Mouse (Mus musculus) left cerebral cortex, adult 8-10 months (tissue): ENCODE results near the gene A130010J15Rik. TPM values are rescaled to one million over a fixed set of nuclear protein-coding genes. Genes with fewer than 3 reads are reported as not detected.
A peak's percentile ranks its signal among the peaks of the same experiment; 100 is the strongest.

ENCODE experiments used
- DNase-seq, 2 experiments: peaks; one replicate each; pipeline ENCODE4 v3.0.0; 2022; ENCODE audit warnings: low spot score in 2 of 2
- total RNA-seq, 4 experiments: library from RNA; stranded (reverse); gene quantifications; 2 replicates each; pipeline ENCODE4 v1.2.4; 2022

Gene A130010J15Rik
- total RNA-seq: 1 to 10 TPM; 3.7 to 4.9 (median 4.2) TPM

DNA sequence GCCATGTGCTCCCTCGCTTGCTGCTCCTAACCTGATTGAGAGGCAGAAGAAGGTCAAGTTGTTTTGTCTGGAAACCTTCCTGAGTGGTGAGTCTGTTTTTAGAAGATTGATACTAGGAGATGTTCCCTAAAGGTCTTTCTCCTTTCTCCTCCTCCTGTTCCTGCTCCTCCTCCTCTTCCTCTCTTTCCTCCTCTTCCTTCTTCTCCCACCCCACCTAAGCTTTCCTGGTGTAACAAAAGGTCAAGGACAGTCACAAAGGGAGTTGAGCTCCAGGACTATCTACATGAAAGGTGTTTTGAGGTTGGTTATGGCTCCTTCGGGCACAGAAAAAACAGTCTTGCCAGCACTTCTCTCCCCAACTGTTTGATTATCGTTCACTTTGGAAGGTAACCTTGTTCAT is at the start of gene A130010J15Rik:
TSS of gene A130010J15Rik (plus strand) at position 301 of the 400 bp plus-strand sequence.
- DNase-seq: no peak

DNA sequence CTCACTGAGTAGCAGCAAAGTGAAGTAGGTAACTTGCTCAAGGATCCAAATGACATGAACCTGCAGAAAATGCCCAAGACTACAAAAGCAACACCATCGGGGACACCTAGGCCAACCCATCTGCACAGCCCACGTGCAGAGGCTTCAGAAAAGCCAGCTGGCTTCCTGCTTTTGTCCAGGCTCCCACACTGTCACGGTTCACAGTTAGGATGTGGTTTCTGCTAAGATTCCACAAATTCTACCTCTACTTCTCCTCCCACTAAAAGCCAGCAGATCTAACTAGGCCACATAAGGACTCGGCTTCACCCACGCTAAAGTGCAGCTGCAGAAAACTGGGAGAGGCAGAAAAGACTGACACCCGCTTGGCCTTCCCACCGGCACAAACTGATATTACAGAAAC is 45.1 kb upstream of the A130010J15Rik start:
- peak in 1 of 2 experiments; percentile 71 for DNase-seq

DNA sequence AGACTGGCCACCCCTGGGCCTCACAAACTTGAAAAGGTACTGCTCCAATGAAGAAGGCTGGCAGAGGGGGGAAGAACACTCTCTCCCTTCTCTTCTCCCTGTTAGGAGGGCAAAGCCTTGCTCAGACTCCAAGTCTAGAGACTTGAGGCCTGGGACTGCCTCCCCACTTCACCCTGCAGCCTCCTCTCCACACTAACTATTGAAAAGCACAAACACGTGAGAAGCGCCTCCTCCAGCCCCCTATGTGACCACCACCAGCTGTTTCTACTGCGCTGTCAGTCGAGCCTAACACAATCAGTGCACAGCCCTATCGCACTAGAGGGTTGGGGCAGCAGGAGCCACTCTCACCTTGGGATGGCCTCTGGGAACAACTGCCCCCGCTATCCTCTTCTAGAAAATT is 44.6 kb upstream of the A130010J15Rik start:
- no peak for DNase-seq

DNA sequence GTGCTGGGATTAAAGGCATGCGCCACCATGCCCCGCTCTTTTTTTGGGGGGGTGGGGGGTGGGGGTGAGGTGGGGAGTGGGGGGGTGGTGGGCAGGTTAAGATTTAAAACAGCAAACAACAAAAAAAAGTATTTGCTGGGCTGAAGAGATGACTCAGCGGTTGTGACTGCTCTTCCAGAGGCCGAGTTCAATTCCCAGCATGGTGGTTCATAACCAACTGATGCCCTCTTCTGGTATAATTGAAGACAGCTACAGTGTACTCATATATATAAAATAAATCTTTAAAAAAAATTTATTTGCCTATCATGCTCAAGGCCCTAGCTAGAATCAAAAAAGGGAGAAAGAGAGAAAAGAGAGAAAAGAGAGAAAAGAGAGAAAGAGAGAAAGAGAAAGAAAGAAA is 42.0 kb upstream of the A130010J15Rik start:
- DNase-seq: no peak

DNA sequence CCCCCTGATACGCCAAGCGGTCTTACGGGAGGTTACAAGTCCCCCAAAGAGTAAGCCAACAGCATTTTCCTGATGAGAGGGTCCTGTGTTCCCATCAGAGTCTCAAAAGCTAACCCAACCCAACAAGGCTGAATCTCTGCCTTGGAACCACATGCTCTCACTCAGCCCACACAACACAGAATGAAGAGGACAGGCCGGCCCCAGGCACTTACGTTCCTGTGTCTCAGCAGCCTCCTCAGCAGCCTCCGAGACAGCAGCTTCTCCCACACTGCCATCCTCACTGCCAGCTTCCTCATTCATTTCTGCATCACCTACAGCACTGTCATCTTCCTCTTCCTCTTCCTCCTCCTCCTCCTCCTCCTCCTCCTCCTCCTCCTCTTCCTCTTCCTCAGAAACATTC is 39.8 kb upstream of the A130010J15Rik start:
- no peak for DNase-seq

DNA sequence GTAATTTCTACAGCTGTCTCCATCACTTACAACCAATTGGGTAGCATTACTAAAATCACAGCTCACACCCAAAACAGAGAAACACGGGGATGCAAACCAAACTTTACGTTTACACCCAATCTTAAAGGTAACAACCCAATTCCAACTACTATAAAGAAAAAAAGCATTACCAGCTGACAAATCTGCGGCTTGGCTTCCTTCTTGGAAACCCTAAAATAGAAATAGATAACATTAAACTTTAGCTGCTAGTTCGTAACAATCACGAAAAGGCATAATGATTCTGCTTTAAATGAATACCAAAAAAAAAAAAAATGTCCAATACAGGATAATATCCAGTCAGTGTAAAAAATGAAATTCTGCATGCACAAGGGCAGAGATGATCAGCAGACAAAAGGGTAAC is 38.5 kb upstream of the A130010J15Rik start:
- no peak for DNase-seq

DNA sequence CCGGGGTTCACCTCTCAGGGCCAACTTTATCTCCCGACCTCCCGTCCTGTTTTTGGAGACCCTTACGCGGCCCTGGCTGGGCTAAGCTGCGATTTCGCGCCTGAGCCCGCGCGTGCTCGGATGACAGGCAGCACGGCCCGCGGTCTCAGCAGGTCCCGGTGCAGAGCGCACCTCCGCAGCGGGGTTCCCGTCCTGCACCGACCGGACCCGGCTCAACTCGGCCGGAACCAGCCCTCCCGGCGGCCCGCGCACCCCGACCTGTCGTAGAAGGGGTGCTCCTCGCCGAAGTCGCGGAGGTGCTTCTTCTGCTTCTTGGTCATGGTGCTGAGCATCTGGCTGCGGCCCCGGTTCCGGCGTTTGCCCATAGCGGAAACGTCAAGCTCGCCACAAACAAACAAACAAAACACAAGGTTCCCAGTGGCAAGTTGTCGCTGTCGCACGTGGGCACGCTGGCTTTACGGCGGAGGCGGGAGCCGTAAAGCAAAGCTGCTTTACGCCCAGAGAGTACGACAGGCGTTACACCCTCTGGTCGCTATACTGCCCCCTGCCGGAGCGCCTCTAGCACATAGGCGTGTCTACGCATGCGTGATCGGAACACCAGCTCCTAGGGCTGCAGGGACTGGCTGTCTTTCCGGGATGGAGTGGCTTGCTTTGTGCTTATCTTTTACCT is 37.9 kb upstream of the A130010J15Rik start, which contains the start of gene Diexf:
TSS of gene Diexf (minus strand) at position 487 of the 670 bp plus-strand sequence.
- DNase-seq: peak; percentile 90 to 94

DNA sequence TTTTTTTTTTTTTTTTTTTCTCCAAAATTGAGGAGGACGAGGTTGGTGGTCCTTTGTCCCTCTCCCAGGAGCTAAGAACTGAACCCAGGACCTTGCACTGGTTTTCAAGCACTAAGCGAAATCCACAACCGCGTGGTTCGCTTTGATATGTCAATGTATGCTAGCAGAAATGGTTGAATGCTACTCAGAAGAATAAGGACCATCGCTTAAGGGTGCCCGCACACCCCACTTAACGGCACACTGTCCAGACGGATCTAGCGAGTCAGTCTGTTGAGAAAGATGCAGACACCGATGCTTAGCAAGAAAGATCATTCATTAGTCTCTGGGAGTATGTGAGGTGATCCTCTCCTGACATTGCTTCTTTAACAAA is 37.4 kb upstream of the A130010J15Rik start:
- DNase-seq: peak in 1 of 2 experiments; percentile 25

DNA sequence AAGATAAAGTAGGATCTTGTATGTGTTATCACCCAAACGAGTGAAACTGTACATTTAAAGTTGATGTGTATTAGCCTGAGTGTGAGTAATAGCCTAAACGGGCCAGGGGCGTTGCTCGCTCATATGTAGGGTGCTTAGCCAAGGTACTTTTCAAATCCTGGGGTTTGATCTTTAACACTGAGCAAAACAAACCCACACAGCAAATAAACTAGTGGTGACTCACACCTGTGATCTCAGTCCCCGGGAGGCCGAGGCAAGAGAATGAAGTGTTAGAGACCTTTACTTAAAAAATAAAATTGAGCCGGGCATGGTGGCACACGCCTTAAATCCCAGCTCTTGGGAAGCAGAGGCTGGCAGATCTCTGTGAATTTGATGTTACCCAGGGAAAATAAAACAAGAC is 37.0 kb upstream of the A130010J15Rik start:
- DNase-seq: no peak

DNA sequence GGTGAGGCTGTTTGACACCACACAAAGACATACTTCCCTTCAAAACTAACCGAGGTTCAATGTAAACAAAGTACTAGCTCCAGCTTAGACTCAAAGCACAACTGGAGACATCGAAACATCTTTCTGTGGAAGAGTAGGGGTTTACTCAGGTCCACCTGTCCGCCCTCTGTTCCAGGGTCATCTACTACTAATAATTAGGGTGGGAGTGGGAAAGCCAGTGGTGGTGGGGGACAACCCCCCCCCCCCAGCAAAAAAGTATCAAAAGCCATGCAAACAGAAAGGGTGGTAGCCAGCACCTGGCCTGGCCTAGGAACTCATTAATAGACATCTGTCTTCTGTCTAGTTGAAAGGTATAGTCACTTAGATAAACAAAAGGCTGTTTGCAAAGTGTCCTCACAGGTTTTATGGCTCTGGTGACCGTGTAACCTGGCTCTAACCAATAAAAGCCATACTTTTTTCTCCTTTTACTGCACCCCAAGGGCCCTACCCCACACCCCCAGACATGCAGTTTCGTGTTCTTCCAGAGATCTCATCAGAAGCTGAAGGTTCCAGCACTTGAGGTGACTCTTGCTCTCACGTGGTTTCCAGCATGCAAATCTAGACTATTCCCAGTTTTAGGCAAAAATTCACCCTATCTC is 36.4 kb upstream of the A130010J15Rik start:
- DNase-seq: no peak

DNA sequence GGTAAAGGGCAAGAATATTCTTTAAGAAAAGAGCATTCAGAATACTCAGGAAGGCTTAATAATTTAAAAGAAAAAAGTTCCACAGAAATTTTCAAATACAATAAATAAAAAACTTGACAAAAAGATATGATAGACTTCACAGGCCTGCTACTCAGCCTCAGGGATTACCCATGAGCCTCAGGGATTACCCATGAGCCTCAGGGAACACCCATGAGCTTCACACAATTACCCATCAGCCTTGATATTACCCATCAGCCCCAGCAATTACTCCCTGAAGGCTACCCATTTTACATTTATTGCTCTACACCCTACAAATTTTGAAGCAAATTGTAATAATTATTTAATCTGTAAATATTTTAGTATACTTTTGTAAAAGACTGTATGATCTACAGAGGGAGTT is 35.5 kb upstream of the A130010J15Rik start:
- no peak for DNase-seq

DNA sequence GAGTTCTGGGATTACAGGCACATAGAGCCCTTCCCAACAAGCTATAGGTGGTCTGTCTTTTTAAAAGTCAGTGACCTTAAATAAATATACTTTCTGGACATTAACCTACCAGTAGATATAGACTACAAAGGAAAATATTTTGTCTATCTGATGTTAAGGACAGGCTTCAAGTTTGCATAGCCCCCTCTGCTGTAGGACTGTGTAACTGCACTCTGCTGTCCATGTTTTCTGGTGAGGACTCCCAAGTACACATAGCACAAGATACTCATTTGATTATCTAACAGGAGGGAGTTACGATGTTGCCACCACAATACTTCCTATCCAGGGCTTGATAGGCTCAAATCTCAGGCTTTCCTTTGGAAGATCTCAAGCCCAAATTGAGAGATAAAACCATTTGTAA is 34.1 kb upstream of the A130010J15Rik start:
- DNase-seq: no peak

DNA sequence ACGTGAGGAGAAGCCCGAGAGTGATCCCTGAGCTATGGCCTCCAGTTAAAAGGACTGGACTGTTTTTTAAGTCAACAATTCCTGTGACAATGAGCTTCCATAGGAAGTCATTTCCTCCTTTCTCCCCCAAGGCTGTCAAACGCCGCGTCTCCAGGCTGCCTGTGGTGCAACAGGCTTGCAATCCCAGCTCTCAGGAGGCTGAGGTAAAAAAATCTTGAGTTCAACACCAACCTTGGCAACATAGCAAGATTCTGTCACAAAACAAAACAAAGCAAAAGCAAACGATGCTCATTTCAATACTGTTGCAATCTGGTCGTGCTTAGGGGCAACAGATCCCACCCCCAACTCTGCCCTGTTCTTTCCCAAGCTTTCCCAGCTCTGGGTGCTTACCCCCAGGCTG is 29.8 kb upstream of the A130010J15Rik start:
- DNase-seq: no peak

DNA sequence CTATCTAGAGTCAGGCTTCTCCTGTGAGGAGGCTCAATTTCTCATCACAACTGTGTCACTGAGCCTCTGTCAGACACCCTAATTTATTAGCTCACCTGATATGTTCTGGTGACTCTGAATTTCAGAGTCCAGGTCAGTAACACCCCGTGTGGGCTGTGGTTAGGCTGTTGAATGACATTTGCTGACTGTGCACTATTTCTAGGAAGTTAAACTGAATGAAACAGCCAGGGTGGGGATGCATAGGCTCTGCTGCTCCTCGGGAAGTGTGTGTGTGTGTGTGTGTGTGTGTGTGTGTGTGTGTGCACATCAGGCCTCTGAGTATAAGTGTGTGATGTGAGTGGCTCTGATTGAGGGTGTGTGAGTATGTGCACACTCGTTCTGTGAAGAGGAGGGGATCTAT is 29.2 kb upstream of the A130010J15Rik start:
- no peak for DNase-seq

DNA sequence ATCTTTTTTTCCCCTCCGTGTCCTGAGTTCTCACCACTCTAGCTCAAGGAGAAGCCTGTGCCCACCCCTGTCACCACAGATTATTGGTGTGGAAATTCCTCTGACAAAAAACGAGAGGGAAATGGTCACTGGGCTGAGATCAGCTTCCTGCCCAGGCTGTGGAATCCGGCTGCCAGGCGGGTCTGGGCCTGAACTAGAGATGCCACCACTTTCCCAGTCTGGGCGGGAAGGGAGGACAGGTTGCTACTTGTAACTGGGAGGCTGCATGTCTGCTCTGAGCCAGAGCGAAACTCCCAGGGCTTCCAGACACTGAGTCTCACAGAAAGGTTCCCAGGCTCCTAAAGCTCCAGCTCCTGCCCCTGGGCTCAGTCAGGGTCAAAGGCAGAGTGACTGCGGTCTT is 26.7 kb upstream of the A130010J15Rik start:
- DNase-seq: no peak

DNA sequence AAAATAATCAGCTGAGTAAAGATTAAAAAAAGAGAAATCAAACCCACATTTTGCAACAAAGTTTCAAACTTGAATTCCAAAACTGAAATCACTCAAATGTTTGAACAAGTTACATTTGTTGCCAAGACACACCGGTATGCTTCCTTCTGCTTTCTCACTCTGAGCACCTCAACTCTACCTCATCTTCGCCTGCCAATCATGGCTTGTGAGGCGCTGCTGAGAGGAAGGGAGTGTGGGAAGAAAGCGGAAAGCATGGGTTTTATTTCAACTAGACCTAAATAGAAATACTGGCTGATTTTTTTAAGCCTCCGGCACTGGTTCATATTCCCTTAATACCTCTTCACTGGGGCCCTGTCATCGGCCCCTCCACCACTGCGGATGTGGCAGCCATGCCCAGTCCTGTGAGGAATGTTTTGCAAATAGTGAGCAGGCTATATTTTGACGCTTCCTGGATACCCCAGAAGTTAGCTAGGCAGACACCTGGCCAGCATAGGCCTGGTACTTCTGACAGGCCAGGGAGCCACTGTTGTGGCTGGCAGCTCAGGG is 25.3 kb upstream of the A130010J15Rik start:
- DNase-seq: no peak

DNA sequence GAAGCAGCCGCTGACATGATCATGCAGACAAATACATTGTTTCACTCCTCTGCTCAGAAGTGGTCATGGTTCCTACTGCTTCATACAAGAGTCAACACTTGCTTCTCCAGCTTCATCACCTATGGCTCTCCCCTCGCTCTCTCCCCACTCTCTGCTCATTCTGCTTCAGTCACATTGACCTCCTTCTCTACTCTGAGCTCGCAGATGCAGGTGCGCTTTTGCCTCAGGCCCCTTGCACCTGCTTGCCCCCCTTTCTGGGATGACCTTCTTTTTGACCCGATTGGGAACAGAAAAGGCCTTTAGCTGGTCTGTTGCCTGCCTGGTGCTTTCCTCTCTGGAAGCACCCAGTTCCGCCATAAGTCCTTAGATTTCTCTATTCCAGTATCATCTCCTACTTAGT is 23.3 kb upstream of the A130010J15Rik start:
- DNase-seq: no peak

DNA sequence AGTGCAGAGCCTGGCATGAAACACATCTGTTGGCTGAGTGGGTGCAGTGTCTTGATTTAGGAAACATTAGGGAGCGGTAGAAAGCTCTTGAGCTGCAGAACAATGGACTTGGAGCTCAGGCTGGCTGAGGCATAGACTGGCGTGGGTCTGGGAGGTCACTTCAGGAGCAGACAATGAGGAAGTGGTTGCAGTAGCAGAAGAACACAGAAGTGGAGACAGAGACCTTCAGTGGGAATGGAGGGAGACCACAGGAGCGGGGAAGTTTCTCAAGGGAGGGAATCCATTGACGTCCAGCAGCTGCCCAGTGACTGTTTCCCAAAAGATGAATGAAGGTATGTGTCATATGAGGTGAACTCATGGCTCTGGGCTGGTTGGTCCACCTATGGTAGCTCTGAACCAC is 22.7 kb upstream of the A130010J15Rik start:
- DNase-seq: no peak

DNA sequence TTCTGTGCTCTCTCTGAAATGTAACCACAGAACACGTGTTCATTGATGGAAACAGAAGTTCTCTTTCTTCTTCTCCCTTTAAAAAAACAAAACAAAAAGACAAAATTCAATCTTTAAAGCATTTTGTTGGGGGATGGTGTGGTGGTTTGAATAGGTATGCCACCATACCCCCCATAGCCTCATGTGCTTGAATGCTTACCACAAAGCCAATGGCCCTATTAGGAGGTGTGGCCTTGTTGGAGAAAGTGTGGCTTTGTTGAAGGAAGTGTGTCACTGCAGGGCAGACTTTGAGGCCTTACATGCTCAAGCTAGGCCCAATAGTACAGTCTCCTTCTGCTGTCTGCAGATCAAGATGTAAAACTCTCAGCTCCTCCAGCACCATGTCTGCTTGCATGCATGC is 21.4 kb upstream of the A130010J15Rik start:
- no peak for DNase-seq

DNA sequence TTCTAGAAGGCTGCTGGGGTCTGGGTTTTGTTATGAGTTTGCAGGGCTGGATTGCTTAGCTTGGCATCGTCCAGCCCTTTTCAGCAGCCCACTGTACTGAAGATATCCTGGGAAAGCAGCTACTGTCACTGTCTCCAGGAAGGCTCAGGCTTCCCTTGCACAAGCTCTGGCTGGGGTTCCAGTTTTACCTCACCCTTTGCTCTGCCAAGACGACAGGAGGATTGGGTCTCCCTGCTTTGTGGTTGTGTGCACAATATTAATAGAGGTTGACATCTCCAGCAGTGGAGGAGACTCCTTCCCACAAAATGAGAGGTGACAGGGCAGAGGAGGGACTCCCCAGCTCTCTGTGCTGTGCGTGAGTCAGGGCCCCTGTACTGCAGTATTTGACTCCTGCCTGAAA is 18.6 kb upstream of the A130010J15Rik start:
- DNase-seq: no peak

DNA sequence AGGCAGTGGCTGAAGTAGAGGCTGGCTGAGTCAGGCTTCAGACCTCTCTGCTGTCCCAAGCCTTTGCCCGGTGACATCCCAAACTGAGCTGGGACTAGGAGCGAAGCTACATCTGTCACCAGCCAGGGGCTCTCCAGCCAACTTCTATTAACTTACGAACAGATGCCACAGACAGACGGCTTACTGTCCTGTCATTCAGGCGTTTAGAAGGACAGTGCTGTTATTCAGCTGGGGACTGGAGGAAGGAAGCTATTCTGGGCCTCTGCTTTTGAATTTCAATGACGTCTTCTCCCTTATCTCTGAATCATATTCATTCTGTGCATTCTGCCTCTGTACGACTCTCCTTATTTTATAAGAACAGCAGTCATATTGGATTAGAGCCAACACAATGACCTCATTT is 16.7 kb upstream of the A130010J15Rik start:
- no peak for DNase-seq

DNA sequence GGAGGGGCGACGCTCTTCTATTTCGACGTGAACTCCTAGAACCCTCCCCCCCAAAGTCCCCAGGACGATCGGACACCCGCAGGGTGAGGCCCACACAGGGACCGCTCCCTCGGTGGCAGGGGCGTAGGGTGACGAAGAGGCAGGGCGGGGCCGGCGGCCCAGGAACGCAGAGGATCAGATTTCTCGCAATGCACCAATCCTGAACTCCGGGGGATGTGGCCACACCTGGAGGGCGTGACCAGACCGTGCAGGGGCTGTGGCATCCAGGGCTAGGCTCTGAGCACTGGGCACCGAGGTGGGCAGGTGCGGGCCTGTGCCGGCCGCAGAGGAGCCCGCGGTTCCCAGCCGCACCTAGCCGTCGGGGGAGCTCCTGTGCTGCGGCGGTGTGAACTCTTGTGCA is 15.0 kb upstream of the A130010J15Rik start, which contains the start of gene Irf6:
TSS of gene Irf6 (plus strand) at position 240 of the 400 bp plus-strand sequence.
- no peak for DNase-seq

DNA sequence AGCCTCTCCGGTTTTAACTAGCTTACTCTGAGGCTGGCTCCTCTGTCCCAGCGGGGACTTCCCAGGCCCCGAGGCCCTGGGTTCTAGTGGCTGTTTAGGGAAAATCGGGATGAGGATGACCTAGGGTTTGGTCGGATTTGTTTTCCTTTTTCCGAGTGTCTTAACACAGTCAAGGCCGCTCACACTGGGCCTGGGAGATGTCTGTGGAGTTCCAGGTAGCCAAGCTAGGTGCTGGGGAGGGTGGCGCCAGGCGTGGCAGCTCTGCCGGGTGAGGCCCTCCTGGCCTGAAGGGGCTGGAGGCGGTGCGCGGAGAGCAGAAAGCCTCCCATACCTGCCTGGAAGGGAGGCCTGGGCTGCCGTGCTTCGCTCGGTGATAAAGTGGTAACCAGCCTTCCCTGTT is 14.3 kb upstream of the A130010J15Rik start:
- DNase-seq: no peak
